Mouse (Mus musculus) ovary, adult 18-20 months (tissue): ENCODE data around the gene Gk5.

ENCODE experiments used
- DNase-seq: peaks from one replicate; pipeline ENCODE4 v3.0.0; 2022; ENCODE audit warnings: low spot score, mixed read lengths

Gene Gk5

GRCm38 (mm10) chr9:96223302-96223701 is 104.1 kb downstream of the Gk5 start:
- no peak for DNase-seq

- no peak for DNase-seq
Observed at GRCm38 (mm10) chr9:96228285-96228684, 109.1 kb downstream of the Gk5 start.

GRCm38 (mm10) chr9:96230271-96230670 is 111.1 kb downstream of the Gk5 start:
- DNase-seq: no peak
